Mouse (Mus musculus) MEL (cell line): Measurements from ENCODE around the gene Ddit4. TPM values are rescaled to one million over a fixed set of nuclear protein-coding genes. Genes with fewer than 3 reads are reported as not detected.
"Not testable (repeated sequence)": the region's sequence is repeated elsewhere in the genome, so short reads cannot be mapped to it uniquely, and the experiment has no call there.

Source experiments
- DNase-seq: peaks from one replicate; pipeline ENCODE4 v3.0.0; 2011; ENCODE audit warnings: low read depth, low spot score
- H3K27ac ChIP-seq: 2 replicates; pipeline ENCODE4 v1.5.1; 2012; ENCODE audit warnings: low read depth, mild to moderate bottlenecking, control low read depth, low read length, moderate library complexity; ENCODE audit not compliant: control insufficient read depth
- H3K27me3 ChIP-seq, 2 experiments: fragments of 150-350 bp in 1 of 2; sonication (generic) in 1 of 2; 2 replicates each; pipeline ENCODE4 v1.6.1; 2012; ENCODE audit warnings: low read length in 2 of 2, mild to moderate bottlenecking in 2 of 2, improper control_type of control experiment in 1 of 2, moderate library complexity in 1 of 2; ENCODE audit not compliant: insufficient read depth in 2 of 2, control insufficient read depth in 1 of 2
- H3K36me3 ChIP-seq, 2 experiments: 2 replicates each; pipeline ENCODE4 v1.6.1; 2012 to 2014; ENCODE audit warnings: low read length in 2 of 2, improper control_type of control experiment in 1 of 2, inconsistent platforms in 1 of 2, mild to moderate bottlenecking in 1 of 2; ENCODE audit not compliant: insufficient read depth in 2 of 2, control insufficient read depth in 1 of 2
- H3K4me1 ChIP-seq, 2 experiments: fragments of 150-350 bp in 1 of 2; sonication (generic) in 1 of 2; 2 replicates each; pipeline ENCODE4 v1.6.1; 2012; ENCODE audit warnings: low read length in 2 of 2, improper control_type of control experiment in 1 of 2, mild to moderate bottlenecking in 1 of 2; ENCODE audit not compliant: insufficient read depth in 2 of 2, control insufficient read depth in 1 of 2
- H3K4me3 ChIP-seq, 2 experiments: fragments of 150-350 bp in 1 of 2; sonication (generic) in 1 of 2; 2 replicates each; pipeline ENCODE4 v1.5.1; 2012; ENCODE audit warnings: low read depth in 2 of 2, low read length in 2 of 2, mild to moderate bottlenecking in 2 of 2, moderate library complexity in 2 of 2, control low read depth in 1 of 2, improper control_type of control experiment in 1 of 2; ENCODE audit not compliant: control insufficient read depth in 1 of 2, insufficient read depth in 1 of 2
- H3K79me2 ChIP-seq: 2 replicates; pipeline ENCODE4 v1.6.1; 2012; ENCODE audit warnings: mild to moderate bottlenecking, low read length, moderate library complexity; ENCODE audit not compliant: control insufficient read depth, poor library complexity, insufficient read depth
- H3K9ac ChIP-seq: 2 replicates; pipeline ENCODE4 v1.6.1; 2012; ENCODE audit warnings: low read depth, mild to moderate bottlenecking, control low read depth, low read length, moderate library complexity; ENCODE audit not compliant: control insufficient read depth, poor library complexity, severe bottlenecking
- H3K9me3 ChIP-seq: fragments of 150-350 bp; sonication (generic); replicated peaks from 2 replicates; pipeline ENCODE4 v1.6.1; 2012; ENCODE audit warnings: mild to moderate bottlenecking, low read length, improper control_type of control experiment, moderate library complexity; ENCODE audit not compliant: insufficient read depth
- BHLHE40 ChIP-seq: IDR thresholded peaks from 2 replicates; pipeline ENCODE4 v1.6.1; 2012; ENCODE audit warnings: low read depth, mild to moderate bottlenecking, inconsistent platforms, low read length, improper control_type of control experiment, borderline replicate concordance
- CHD1 ChIP-seq: IDR thresholded peaks from 2 replicates; pipeline ENCODE4 v1.6.1; 2012; ENCODE audit warnings: low read depth, mild to moderate bottlenecking, inconsistent platforms, low read length, improper control_type of control experiment
- CHD2 ChIP-seq: IDR thresholded peaks from 2 replicates; pipeline ENCODE4 v1.6.1; 2011; ENCODE audit warnings: low read length, improper control_type of control experiment
- CTCF ChIP-seq, 3 experiments: IDR thresholded peaks in 2 of 3; conservative IDR thresholded peaks in 1 of 3; 2 replicates each; pipeline ENCODE4 v1.5.1; 2011 to 2012; ENCODE audit warnings: low read length in 3 of 3, low read depth in 2 of 3, mild to moderate bottlenecking in 2 of 3, improper control_type of control experiment in 1 of 3, inconsistent platforms in 1 of 3, mixed read lengths in 1 of 3, moderate library complexity in 1 of 3; ENCODE audit not compliant: control insufficient read depth in 1 of 3, insufficient read depth in 1 of 3, poor library complexity in 1 of 3, severe bottlenecking in 1 of 3
- GABPA ChIP-seq: IDR thresholded peaks from 2 replicates; pipeline ENCODE4 v1.6.1; 2012; ENCODE audit warnings: low read depth, mild to moderate bottlenecking, inconsistent platforms, low read length, improper control_type of control experiment, moderate library complexity
- HCFC1 ChIP-seq: IDR thresholded peaks from 2 replicates; pipeline ENCODE4 v1.6.1; 2012; ENCODE audit warnings: low read depth, mild to moderate bottlenecking, inconsistent platforms, low read length, improper control_type of control experiment, moderate library complexity
- JUND ChIP-seq: IDR thresholded peaks from 2 replicates; pipeline ENCODE4 v1.6.1; 2011; ENCODE audit warnings: low read depth, mild to moderate bottlenecking, improper control_type of control experiment, low read length
- MAFK ChIP-seq: IDR thresholded peaks from 2 replicates; pipeline ENCODE4 v1.6.1; 2011; ENCODE audit warnings: low read depth, mild to moderate bottlenecking, low read length, improper control_type of control experiment, borderline replicate concordance
- MAX ChIP-seq: IDR thresholded peaks from 2 replicates; pipeline ENCODE4 v1.6.1; 2011; ENCODE audit warnings: low read length, improper control_type of control experiment
- MAZ ChIP-seq: IDR thresholded peaks from 2 replicates; pipeline ENCODE4 v1.6.1; 2012; ENCODE audit warnings: low read depth, mild to moderate bottlenecking, inconsistent platforms, low read length, improper control_type of control experiment
- MXI1 ChIP-seq: IDR thresholded peaks from 2 replicates; pipeline ENCODE4 v1.6.1; 2011; ENCODE audit warnings: mild to moderate bottlenecking, low read depth, low read length, improper control_type of control experiment
- MYB ChIP-seq: IDR thresholded peaks from 2 replicates; pipeline ENCODE4 v1.6.1; 2011; ENCODE audit warnings: mild to moderate bottlenecking, low read depth, low read length, improper control_type of control experiment
- MYC ChIP-seq: IDR thresholded peaks from 2 replicates; pipeline ENCODE4 v1.6.1; 2011; ENCODE audit warnings: low read depth, mild to moderate bottlenecking, low read length, improper control_type of control experiment, moderate library complexity
- NELFE ChIP-seq: IDR thresholded peaks from 2 replicates; pipeline ENCODE4 v1.6.1; 2011; ENCODE audit warnings: low read depth, low read length, improper control_type of control experiment
- POLR2A ChIP-seq, 2 experiments: IDR thresholded peaks; 2 replicates each; pipeline ENCODE4 v1.6.1; 2011 to 2012; ENCODE audit warnings: low read length in 2 of 2, mild to moderate bottlenecking in 2 of 2, control low read depth in 1 of 2, improper control_type of control experiment in 1 of 2, low read depth in 1 of 2, moderate library complexity in 1 of 2; ENCODE audit not compliant: control insufficient read depth in 1 of 2, insufficient read depth in 1 of 2, poor library complexity in 1 of 2
- POLR2AphosphoS5 ChIP-seq: IDR thresholded peaks from 2 replicates; pipeline ENCODE4 v1.6.1; 2012; ENCODE audit warnings: low read depth, borderline replicate concordance, mild to moderate bottlenecking, inconsistent platforms, low read length, moderate library complexity, mixed read lengths
- TBP ChIP-seq: IDR thresholded peaks from 2 replicates; pipeline ENCODE4 v1.8.0; 2011; ENCODE audit warnings: low read depth, low read length, improper control_type of control experiment
- TCF12 ChIP-seq: IDR thresholded peaks from 2 replicates; pipeline ENCODE4 v1.6.1; 2014; ENCODE audit warnings: low read depth, mild to moderate bottlenecking, inconsistent platforms, low read length, improper control_type of control experiment, moderate library complexity
- ZC3H11A ChIP-seq: IDR thresholded peaks from 2 replicates; pipeline ENCODE4 v1.6.1; 2012; ENCODE audit warnings: low read depth, mild to moderate bottlenecking, inconsistent platforms, low read length, improper control_type of control experiment
- ZMIZ1 ChIP-seq: IDR thresholded peaks from 2 replicates; pipeline ENCODE4 v1.6.1; 2012; ENCODE audit warnings: low read depth, mild to moderate bottlenecking, inconsistent platforms, low read length, improper control_type of control experiment, moderate library complexity
- ZNF384 ChIP-seq: IDR thresholded peaks from 2 replicates; pipeline ENCODE4 v1.6.1; 2012; ENCODE audit warnings: low read depth, mild to moderate bottlenecking, inconsistent platforms, low read length, improper control_type of control experiment
- polyA plus RNA-seq, 2 experiments: library from polyadenylated mRNA; stranded (reverse) in 1 of 2; unstranded in 1 of 2; fragments of >175 nt in 1 of 2; fragments of >200 nt in 1 of 2; gene quantifications; 2 replicates each; pipeline versions ENCODE4 v1.2.1 to v1.2.4; 2012; ENCODE audit warnings: low replicate concordance in 2 of 2, low read depth in 1 of 2; ENCODE audit not compliant: insufficient read length in 2 of 2, insufficient read depth in 1 of 2, missing spikeins in 1 of 2
- total RNA-seq: library from RNA; depleted of rRNA; stranded (reverse); fragments of 300-350 nt; gene quantifications from 2 replicates; pipeline ENCODE4 v1.2.3, GENCODE M21; 2012

Ddit4 gene
- total and polyA plus RNA-seq, 3 experiments: 2.6 to 11.6 TPM; not detected in 1

DNA sequence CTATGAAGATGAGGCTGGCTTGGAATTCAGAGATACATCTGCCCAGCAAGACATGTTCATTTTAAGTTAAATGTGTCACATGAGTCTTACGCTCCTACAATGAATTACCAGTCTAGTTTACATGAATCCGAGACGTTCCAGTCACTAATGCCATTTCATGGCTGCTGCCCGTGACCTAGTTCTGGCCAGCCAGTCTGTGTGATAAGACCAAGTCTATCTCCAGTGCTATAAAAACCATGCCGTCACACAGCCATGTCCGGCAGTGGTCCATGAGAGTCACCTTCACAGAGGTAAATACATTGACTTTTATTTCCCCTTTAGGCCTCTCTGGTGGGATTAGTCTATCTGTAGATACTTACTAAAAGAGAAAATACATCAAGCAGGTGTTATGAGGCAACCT is 44.3 kb upstream of the Ddit4 start:
- Histone ChIP-seq H3K4me3 (no peak overlapping the region), H3K79me2 (peaks cover 5% of the 10 kb centered on the region), H3K36me3 (peaks cover 6 to 29% of the 10 kb centered on the region in 2 experiments; a peak in 3 of 4 replicates), H3K4me1 (peaks cover 6 to 7% of the 10 kb centered on the region in 2 experiments), H3K9me3 (no peaks in the 10 kb centered on the region), H3K27ac (no peak overlapping the region), H3K27me3 (no peaks in the 10 kb centered on the region), H3K9ac (no peak overlapping the region)
- no peak for TF ChIP-seq JUND
- TF ChIP-seq POLR2A (IDR thresholded peaks at IDR 0.05; ENCODE audit: control insufficient read depth in 1 of 2, insufficient read depth in 1 of 2, low read depth in 1 of 2, low read length in 2 of 2, poor library complexity in 1 of 2): no peak
- no peak for TF ChIP-seq TCF12
- no peak for TF ChIP-seq ZC3H11A
- no peak for TF ChIP-seq MXI1
- no peak for TF ChIP-seq CTCF (IDR thresholded peaks at IDR 0.05 in 2 of 3, conservative IDR thresholded peaks at IDR 0.05 in 1 of 3; ENCODE audit: control insufficient read depth in 1 of 3, insufficient read depth in 1 of 3, low read depth in 2 of 3, low read length in 3 of 3, poor library complexity in 1 of 3, severe bottlenecking in 1 of 3)
- no peak for TF ChIP-seq GABPA
- no peak for TF ChIP-seq MAX
- TF ChIP-seq CHD2: no peak
- no peak for TF ChIP-seq BHLHE40
- no peak for TF ChIP-seq MYC
- no peak for TF ChIP-seq ZMIZ1
- no peak for TF ChIP-seq CHD1
- TF ChIP-seq MAFK: no peak
- no peak for TF ChIP-seq MYB
- no peak for TF ChIP-seq MAZ
- TF ChIP-seq TBP: no peak
- no peak for TF ChIP-seq HCFC1
- TF ChIP-seq POLR2AphosphoS5: no peak
- TF ChIP-seq NELFE: no peak
- no peak for DNase-seq

DNA sequence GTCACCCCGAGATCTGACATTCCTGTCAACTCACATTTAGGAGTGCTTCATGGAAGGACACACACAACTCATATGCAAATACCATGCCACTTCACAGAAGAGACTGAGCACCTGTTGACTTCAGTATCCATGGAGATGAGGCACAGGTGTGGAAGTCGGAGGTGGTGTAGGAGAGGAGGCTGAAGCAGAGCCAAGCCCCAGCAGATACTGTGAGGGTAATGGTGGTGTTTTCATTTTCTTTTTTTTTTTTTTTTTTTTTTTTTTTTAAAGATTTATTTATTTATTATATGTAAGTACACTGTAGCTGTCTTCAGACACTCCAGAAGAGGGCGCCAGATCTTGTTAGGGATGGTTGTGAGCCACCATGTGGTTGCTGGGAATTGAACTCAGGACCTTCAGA is 42.2 kb upstream of the Ddit4 start:
- DNase-seq, H3K9me3 ChIP-seq, H3K9ac ChIP-seq, H3K27me3 ChIP-seq, H3K79me2 ChIP-seq, H3K4me3 ChIP-seq, H3K27ac ChIP-seq, H3K4me1 ChIP-seq: not testable (repeated sequence)
- TF ChIP-seq ZNF384: peak; percentile 75
- H3K36me3 ChIP-seq: peaks cover 17 to 19% of the 10 kb centered on the region in 2 experiments
